Mouse (Mus musculus) cerebellum, postnatal 25 days (tissue): ENCODE results near the gene Sipa1l3.

Experiments
- DNase-seq, 2 experiments: peaks; one replicate each; pipeline ENCODE4 v3.0.0; 2021; ENCODE audit warnings: mixed read lengths in 2 of 2

The Sipa1l3 gene

DNA sequence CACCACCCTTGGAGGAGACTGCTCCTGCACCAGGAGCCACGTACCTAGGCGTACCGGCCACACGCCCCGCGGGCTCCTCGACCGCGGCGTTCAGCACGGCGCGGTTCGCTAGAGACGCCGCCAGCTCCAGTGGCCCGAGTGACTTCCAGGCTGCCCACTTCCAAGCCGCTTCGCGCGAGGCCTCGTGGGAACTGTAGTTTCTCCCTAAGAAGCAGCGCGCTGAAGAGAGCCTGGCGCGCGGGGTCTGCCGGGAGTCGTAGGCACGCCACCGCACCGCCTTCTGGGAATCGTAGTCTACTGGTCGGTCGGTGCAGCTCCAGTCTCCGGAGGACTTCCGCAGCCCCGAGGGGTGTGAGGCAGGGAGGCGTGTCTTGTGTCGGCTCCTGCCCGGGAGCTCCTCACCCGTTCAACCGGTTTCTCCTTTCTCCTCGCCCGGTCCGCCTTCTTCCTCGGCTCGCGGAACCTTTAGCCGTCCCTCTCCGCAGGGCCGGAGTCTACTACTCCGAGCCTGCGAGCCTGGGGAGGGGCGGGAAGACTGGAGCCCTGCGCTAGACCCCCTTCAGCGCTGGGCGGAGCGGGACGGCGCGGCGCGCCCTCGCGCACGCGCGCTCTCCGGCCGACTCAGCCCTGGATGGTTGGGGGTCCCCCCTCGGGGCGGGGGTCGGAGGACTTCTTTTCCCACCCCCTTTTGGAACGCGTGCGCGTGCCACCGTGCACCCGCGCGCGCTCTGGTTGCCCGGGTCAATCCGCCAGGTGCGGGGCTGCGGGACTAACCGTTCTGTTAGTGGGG is at the start of gene Sipa1l3:
TSS of gene Sipa1l3 (minus strand) at position 221 of the 790 bp plus-strand sequence.
- peak; percentile 96 to 97 for DNase-seq

DNA sequence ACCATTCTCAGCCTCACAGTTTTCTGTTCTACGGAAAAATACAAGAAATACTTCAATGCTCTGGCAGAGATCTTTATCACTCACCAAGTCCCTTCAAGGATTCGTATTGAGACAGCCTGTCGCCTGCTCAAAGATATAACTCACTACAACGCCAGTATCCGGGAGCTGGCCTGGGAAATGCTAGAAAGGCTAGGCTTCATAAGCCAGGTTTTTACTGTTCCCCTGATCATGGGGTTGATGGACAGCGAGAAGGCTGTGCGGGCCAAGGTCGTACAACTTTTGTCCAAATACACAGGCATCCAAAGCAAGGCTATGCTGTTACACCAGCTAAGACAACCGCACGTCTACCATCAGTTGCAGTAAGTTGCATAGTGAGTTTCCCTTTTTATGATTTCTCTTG is 44.6 kb upstream of the Sipa1l3 start:
- DNase-seq = no peak

DNA sequence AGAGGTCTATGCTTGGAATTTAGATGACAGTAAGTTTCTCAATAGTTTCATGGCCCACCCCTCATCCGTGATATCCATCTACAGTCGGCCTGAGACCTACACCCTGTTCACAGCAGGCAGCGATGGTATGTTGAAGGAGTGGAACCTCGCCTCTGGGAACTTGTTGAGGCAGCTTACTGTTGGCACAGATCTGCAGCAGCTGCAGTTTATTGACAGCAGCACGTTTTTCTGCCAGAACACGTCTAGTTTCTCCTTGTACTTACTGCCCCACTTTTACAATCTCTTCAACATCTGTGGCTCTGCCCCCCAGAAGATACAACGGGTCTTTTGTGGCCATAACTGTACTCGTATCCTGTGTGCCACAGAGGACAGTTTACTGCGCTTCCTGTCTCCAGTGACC is 42.6 kb upstream of the Sipa1l3 start:
- DNase-seq = no peak

DNA sequence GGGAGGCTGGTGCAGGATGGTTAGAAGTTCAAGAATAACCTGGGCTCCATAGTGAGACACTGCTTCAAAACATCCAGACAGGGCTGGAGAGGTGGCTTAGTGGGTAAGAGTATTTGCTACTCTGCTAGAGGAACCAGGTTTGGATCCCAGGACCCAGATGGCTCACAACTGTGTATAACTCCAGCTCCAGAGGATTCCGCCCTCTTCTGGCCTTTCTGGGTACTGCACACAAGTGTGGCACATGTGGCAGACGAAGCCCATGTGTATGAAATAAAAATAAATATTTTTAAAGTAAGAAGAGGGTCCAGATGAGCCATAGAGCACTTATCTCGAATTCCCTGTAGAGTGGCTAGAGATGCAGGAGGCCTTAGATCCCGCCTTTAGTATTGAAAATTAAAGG is 40.8 kb upstream of the Sipa1l3 start:
- DNase-seq = no peak

DNA sequence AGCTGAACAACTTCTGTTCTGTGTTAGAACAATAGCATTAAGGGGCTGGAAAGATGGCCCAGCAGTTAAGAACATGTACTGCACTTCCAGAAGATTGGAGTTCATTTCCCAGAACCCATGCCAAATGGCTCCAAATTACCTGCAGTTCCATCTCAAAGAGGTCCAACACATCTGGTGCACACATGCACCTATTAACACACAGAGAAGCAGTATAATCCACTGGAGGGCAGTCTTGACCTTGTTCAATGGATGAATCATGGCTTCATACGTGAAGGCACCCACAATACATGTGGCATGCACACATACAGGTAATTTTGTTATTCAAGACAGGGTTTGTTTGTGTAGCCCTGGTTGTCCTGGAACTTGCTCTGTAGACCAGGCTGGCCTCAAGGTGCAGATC is 40.3 kb upstream of the Sipa1l3 start:
- DNase-seq = no peak

- DNase-seq = no peak
Observed at GRCm38 (mm10) chr7:29556283-29556682, 37.8 kb upstream of the Sipa1l3 start.

DNA sequence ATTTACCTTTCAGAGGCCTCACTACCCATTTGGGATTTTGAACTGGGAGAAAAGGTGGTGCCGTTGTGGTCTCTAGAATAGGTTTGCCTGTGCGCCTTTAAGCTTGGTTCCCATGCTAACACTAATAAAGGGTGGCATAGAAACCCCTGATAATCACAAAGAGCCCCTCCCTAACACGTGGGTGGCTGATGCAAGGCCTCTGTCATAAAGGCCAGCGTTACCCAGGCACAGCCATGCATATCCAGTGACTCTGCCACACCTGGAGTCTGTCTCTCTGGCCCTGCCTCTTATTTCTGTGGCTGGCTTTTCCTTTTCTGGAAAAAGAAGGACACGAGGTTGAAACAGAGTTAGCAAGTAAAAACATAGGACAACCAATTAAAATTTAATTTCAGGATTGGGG is 37.1 kb upstream of the Sipa1l3 start:
- DNase-seq = no peak

GRCm38 (mm10) chr7:29555051-29555450 is 36.6 kb upstream of the Sipa1l3 start:
- no peak for DNase-seq

GRCm38 (mm10) chr7:29550691-29551090 is 32.2 kb upstream of the Sipa1l3 start:
- DNase-seq = no peak

DNA sequence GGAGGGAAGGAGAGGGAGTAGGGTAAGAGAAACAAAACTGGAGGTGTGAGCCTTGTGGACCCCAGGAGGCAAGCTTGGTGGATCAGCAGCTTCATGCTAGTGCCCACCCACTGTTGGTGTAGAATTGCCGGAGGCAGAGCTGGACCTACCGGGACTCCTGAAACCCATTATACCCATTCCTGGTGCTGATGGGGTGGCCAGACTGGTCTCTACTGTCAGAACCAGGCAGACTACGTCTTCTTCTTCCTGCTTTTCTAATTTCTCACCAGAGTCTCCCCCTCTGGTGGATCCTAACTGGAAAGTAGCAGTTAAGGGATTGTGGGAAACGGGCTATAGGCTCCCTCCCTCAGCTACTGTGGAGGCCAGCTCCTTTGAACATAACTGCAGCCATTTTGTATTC is 23.2 kb upstream of the Sipa1l3 start:
- no peak for DNase-seq

- DNase-seq = no peak
Observed at GRCm38 (mm10) chr7:29541186-29541585, 22.7 kb upstream of the Sipa1l3 start.

GRCm38 (mm10) chr7:29540631-29541030 is 22.2 kb upstream of the Sipa1l3 start:
- DNase-seq = no peak

DNA sequence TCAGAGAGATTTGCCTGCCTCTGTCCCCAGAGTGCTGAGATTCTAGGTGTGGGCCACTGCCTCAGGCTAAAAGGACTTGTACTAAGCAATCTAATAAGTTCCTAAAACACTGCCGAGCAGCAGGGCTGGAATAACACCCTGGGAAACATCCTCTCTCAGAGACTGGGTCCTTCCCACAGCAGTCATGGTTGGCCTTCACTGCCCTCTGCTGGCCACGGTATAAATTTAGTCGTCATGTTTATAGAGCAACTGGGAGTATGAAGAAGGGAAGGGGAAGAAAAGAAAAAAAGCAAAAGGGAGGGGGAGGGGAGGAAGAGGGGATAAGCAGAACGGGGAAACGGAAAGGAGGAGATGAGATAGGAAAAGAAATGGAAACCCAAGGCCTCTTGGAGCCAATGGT is 5.3 kb upstream of the Sipa1l3 start:
- peak; percentile 86 to 90 for DNase-seq

- DNase-seq = peak; percentile 90 to 93
Observed at GRCm38 (mm10) chr7:29521841-29522575, 3.6 kb upstream of the Sipa1l3 start.

- DNase-seq = peak in 1 of 2 experiments; percentile 3
Observed at GRCm38 (mm10) chr7:29521365-29521764, 2.9 kb upstream of the Sipa1l3 start.

- no peak for DNase-seq
Observed at GRCm38 (mm10) chr7:29520794-29521193, 2.4 kb upstream of the Sipa1l3 start.

DNA sequence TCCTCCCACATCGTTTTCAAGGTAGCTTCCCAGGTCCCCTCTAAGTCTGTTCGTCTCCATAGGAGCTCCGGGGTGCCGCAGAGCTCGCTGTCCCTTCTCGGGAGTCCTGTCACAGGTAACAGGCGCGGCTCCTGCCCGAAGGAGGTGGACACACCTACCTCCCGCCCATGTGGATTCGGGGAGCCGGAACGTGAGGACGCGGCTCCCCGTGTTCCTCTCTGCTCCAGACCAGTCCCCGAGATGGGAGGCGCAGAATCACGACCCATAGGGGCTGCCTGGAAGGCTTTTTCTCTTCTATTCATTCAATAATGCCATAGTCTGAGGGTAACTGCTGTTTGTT is 740 bp upstream of the Sipa1l3 start:
- DNase-seq = no peak

GRCm38 (mm10) chr7:29518054-29518420 is 404 bp downstream of the Sipa1l3 start:
- DNase-seq = no peak

GRCm38 (mm10) chr7:29517178-29517577 is 1.3 kb downstream of the Sipa1l3 start:
- no peak for DNase-seq

GRCm38 (mm10) chr7:29515652-29516051 is 2.8 kb downstream of the Sipa1l3 start:
- no peak for DNase-seq

DNA sequence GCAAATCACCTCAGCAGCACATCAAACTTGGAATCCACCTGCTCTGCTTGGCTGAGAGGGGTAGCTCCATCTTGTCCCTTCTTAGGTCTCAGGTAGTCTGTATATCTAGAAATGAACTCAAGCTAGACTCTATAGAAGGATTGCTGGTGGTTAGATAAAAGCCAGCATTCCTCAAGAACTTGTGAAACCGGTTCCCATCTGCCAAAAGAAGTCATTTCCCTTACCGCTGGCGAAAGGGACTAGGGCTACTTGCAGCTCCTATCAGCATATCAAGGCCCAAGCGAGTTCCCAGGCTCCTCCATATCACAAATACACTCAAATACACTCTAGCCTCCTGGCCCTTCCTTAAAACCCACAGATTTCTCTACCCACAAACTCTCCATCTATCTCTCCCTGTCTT is 5.7 kb downstream of the Sipa1l3 start:
- peak in 1 of 2 experiments; percentile 2 for DNase-seq

- peak in 1 of 2 experiments; percentile 20 for DNase-seq
Observed at GRCm38 (mm10) chr7:29511598-29512275, 6.7 kb downstream of the Sipa1l3 start.

- DNase-seq = no peak
Observed at GRCm38 (mm10) chr7:29508522-29508921, 9.9 kb downstream of the Sipa1l3 start.
